Mouse (Mus musculus): ENCODE data around the gene Fxyd6. TPM values are rescaled to one million over a fixed set of nuclear protein-coding genes. Genes with fewer than 3 reads are reported as not detected.

The Fxyd6 gene
- polyA plus RNA-seq (2011; ENCODE audit: insufficient read depth, insufficient read length, low replicate concordance, missing spikeins) = 0.85 TPM in 1 of 2 replicates, not detected in the other

DNA sequence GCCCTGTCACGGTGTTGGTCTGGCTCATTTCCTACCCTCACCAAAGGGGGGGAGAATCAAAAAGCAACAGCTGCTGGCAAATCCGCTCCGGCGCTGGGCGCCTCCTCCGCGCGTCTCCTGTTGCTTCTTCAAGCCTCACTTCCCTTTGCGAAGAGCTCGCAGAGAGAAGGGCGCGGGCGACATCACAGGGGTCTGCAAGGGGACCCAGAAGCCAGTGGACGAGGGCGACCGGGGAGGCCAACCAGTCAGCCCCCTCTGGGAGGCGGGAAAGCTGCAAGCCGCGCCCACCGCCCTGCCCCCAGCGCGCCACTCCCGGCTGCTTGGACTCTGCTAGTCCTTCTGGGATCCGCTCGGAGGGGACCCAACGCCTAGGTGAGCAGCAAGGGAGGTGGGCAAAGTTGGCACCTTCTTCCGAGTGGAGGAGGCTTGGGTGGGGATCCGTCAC, at the start of gene Fxyd6:
Gene Fxyd6, plus strand, starts transcription at position 69 of the 445 bp plus-strand sequence.
- Histone ChIP-seq H3K27ac (ENCODE audit: control insufficient read depth, insufficient read depth, low read depth, low read length, poor library complexity) (no peak within 1 kb of the TSS), H3K4me1 (ENCODE audit: control insufficient read depth, insufficient read depth, low read length) (no peaks in the 10 kb centered on the region; the same call in none of the 2 replicates), H3K4me3 (replicated peaks; ENCODE audit: control insufficient read depth, low read depth, low read length) (no peak within 1 kb of the TSS)
- 2% methylated on average over 28 of the region's 28 CpGs for WGBS
- TF ChIP-seq POLR2A (IDR thresholded peaks at IDR 0.05; ENCODE audit: borderline replicate concordance, control insufficient read depth, low read depth, low read length) = no peak
- no peak for TF ChIP-seq CTCF (IDR thresholded peaks at IDR 0.05; ENCODE audit: control insufficient read depth, insufficient read depth, low read length)

DNA sequence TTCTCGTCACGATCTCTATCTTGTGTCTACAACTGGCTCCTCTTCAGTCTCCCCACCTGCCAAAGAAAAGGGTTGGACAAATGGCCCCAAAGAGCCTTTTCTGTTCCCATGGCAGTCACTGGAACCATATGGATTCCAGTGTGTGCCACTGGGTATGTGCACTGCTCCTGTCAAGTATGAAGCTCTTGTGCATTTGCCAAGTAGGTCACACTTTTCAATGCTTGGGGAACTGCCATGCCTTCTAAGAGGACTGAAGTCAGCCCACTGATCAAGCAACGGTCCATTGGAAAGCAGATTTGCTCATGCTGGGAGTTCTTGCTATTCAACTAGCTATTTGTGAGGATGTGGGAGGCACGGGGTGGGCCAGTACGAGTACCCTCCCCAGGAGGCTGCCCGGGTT, 48.5 kb upstream of the Fxyd6 start:
- H3K4me3 ChIP-seq (replicated peaks; ENCODE audit: control insufficient read depth, low read depth, low read length) = no peak overlapping the region
- no peak overlapping the region for H3K27ac ChIP-seq (ENCODE audit: control insufficient read depth, insufficient read depth, low read depth, low read length, poor library complexity)
- no peak for TF ChIP-seq CTCF (IDR thresholded peaks at IDR 0.05; ENCODE audit: control insufficient read depth, insufficient read depth, low read length)
- no peak for TF ChIP-seq POLR2A (IDR thresholded peaks at IDR 0.05; ENCODE audit: borderline replicate concordance, control insufficient read depth, low read depth, low read length)
- H3K4me1 ChIP-seq (ENCODE audit: control insufficient read depth, insufficient read depth, low read length) = no peaks in the 10 kb centered on the region
- 72% methylated on average over 6 of the region's 6 CpGs for WGBS

DNA sequence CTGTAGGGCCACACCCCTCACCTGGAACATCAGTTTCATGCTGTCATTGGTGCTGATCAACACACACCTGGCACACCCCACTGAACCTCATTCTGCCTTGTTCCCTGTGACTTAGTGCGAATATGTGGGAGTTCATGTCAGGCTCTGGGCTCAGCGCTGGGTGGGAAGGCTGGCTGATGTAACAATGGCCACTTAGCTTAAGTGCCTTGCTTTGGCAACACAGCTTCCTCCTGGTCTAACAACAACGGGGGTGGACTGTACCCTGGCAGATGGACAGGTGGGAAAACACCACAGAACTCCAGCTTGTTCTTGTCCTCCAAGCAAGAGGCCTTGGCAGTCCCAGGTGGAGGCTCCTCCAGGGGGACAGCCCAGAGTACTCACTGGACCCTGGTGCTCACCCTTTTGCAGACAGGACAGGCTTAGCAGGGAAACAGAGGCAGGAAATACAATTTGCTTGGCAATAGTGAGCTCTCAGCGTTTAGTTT, 48.0 kb upstream of the Fxyd6 start:
- Histone ChIP-seq H3K27ac (ENCODE audit: control insufficient read depth, insufficient read depth, low read depth, low read length, poor library complexity) (no peak overlapping the region), H3K4me3 (replicated peaks; ENCODE audit: control insufficient read depth, low read depth, low read length) (no peak overlapping the region), H3K4me1 (ENCODE audit: control insufficient read depth, insufficient read depth, low read length) (no peaks in the 10 kb centered on the region)
- 60% methylated on average over 4 of the region's 4 CpGs for WGBS
- TF ChIP-seq CTCF (IDR thresholded peaks at IDR 0.05; ENCODE audit: control insufficient read depth, insufficient read depth, low read length) (no peak), POLR2A (IDR thresholded peaks at IDR 0.05; ENCODE audit: borderline replicate concordance, control insufficient read depth, low read depth, low read length) (no peak)

DNA sequence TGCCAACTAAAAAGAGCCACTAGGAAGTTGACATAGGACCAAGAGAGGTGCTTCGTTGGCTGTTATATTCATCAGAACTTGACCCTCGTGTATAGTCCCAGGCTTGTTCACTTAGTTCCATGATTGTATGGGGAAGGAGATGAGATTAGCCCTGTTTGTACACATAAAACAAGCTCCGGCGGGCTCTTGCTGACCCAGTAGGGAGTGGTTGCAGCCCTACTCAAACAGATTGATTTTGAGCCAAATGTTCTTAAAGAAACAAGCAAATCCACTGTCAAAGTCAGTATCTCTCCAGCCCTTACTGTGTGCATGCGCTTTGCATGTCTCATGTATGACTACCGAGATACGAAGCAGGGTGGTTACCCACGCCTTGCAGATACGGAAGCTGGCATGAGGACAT, 43.6 kb upstream of the Fxyd6 start:
- H3K27ac ChIP-seq (ENCODE audit: control insufficient read depth, insufficient read depth, low read depth, low read length, poor library complexity) = no peak overlapping the region
- TF ChIP-seq CTCF (IDR thresholded peaks at IDR 0.05; ENCODE audit: control insufficient read depth, insufficient read depth, low read length) = no peak
- peaks cover 2% of the 10 kb centered on the region; the same call in 1 of the 2 replicates for H3K4me1 ChIP-seq (ENCODE audit: control insufficient read depth, insufficient read depth, low read length)
- no peak overlapping the region for H3K4me3 ChIP-seq (replicated peaks; ENCODE audit: control insufficient read depth, low read depth, low read length)
- 88% methylated on average over 9 of the region's 9 CpGs for WGBS

DNA sequence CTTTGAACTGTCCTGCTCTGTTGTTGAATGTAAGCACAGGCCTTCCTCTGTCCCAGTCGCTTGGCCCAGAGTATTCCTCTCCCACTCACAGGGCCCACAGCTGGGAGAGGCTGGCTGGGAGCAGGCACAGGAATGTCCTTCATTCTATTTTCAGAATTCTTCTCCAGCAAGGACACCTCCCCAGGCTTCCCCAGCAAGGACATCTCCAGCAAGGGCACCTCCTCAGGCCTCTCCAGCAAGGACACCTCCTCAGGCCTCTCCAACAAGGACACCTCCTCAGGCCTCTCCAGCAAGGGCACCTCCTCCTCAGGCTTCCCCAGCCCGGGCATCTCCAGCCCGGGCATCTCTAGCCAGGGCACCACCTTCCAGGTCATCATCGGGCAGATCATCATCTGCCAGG, 41.7 kb upstream of the Fxyd6 start:
- TF ChIP-seq CTCF (IDR thresholded peaks at IDR 0.05; ENCODE audit: control insufficient read depth, insufficient read depth, low read length) = no peak
- no peak for TF ChIP-seq POLR2A (IDR thresholded peaks at IDR 0.05; ENCODE audit: borderline replicate concordance, control insufficient read depth, low read depth, low read length)
- 78% methylated on average over 4 of the region's 4 CpGs for WGBS
- Histone ChIP-seq H3K27ac (ENCODE audit: control insufficient read depth, insufficient read depth, low read depth, low read length, poor library complexity) (no peak overlapping the region), H3K4me1 (ENCODE audit: control insufficient read depth, insufficient read depth, low read length) (peaks cover 2% of the 10 kb centered on the region; the same call in 1 of the 2 replicates), H3K4me3 (replicated peaks; ENCODE audit: control insufficient read depth, low read depth, low read length) (no peak overlapping the region)

DNA sequence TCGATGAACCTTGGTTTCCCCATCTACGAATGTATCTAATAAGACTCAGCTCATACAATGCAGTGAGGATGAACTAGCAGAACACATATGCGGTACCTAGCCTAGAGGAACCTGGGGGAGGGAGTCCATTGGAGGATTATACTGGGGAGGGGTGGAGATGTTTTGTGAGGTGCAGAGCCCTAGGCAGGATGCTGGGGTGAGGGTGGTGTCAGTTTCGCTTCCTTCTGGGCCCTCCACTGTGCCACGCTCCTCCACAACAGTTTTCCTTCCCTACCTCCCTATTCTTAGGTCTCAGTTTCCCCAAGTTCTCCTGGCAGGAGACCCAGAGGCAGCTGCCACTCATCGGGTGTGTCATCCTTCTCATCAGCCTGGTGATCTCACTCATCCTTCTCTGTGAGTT, 40.4 kb upstream of the Fxyd6 start:
- Histone ChIP-seq H3K4me3 (replicated peaks; ENCODE audit: control insufficient read depth, low read depth, low read length) (no peak overlapping the region), H3K4me1 (ENCODE audit: control insufficient read depth, insufficient read depth, low read length) (peaks cover 2% of the 10 kb centered on the region; the same call in 1 of the 2 replicates), H3K27ac (ENCODE audit: control insufficient read depth, insufficient read depth, low read depth, low read length, poor library complexity) (no peak overlapping the region)
- TF ChIP-seq POLR2A (IDR thresholded peaks at IDR 0.05; ENCODE audit: borderline replicate concordance, control insufficient read depth, low read depth, low read length) (no peak), CTCF (IDR thresholded peaks at IDR 0.05; ENCODE audit: control insufficient read depth, insufficient read depth, low read length) (no peak)
- WGBS = 71% methylated on average over 6 of the region's 6 CpGs

DNA sequence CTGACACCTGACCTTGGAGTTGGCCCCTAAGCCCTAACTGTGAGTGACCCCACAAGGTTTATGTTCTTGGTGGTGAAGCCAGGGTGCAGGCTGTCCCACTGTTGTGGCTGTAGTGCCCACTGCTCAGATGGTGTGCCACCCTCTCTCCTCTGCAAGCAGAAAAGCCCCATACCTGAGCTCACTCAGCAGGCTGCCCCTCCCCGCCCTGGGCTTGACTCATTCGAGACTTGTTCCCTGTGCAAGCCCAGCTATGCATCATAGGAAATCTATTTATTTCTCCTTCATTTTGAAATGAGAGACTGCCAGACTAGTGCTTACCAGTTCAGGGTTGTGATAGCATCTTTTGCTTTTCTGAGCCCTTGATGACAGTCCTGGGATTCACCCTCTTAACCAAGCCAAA, 32.6 kb upstream of the Fxyd6 start:
- Histone ChIP-seq H3K27ac (ENCODE audit: control insufficient read depth, insufficient read depth, low read depth, low read length, poor library complexity) (no peak overlapping the region), H3K4me1 (ENCODE audit: control insufficient read depth, insufficient read depth, low read length) (no peaks in the 10 kb centered on the region), H3K4me3 (replicated peaks; ENCODE audit: control insufficient read depth, low read depth, low read length) (no peak overlapping the region)
- TF ChIP-seq POLR2A (IDR thresholded peaks at IDR 0.05; ENCODE audit: borderline replicate concordance, control insufficient read depth, low read depth, low read length) = no peak
- TF ChIP-seq CTCF (IDR thresholded peaks at IDR 0.05; ENCODE audit: control insufficient read depth, insufficient read depth, low read length) = no peak
- WGBS = 54% methylated on average over 2 of the region's 2 CpGs

DNA sequence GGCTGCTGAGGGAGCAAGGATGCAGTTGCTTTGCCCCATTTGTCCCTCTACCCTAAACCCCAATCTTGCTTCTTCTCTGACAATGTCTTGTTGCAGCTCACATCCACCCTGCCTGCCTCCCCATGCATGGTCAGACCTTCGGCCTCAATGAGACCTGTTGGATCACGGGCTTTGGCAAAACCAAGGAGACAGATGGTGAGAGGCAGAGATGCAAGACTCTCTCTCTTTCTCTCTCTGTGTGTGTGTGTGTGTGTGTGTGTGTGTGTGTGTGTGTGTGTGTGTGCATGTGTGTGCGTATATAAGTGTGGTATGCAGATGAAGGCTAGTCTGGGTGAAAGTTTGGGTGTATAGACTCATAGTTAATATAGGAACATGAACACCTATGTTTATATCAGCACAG, 26.9 kb upstream of the Fxyd6 start:
- no peak overlapping the region for H3K27ac ChIP-seq (ENCODE audit: control insufficient read depth, insufficient read depth, low read depth, low read length, poor library complexity)
- H3K4me1 ChIP-seq (ENCODE audit: control insufficient read depth, insufficient read depth, low read length) = no peaks in the 10 kb centered on the region
- 83% methylated on average over 3 of the region's 3 CpGs for WGBS
- no peak overlapping the region for H3K4me3 ChIP-seq (replicated peaks; ENCODE audit: control insufficient read depth, low read depth, low read length)
- TF ChIP-seq CTCF (IDR thresholded peaks at IDR 0.05; ENCODE audit: control insufficient read depth, insufficient read depth, low read length) (no peak), POLR2A (IDR thresholded peaks at IDR 0.05; ENCODE audit: borderline replicate concordance, control insufficient read depth, low read depth, low read length) (no peak)

DNA sequence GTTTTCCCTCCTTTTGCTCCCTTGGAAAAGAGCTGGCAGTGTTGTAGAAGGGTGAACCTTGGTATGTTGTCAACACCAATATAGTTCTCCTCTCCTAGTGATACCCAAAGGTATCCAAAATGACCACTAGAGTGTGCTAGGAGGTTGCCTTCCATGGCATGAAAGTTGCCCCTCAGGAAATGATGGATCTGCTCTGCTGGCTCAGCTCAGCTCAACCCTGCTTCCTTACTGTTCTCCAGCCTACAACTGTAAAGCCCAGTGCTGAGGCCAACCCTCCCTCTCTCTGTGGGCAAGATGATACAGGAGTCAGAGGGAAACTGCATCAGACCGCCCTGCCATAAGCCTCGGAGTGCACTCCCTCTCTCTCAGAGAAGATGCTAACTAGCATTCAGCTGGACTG, 24.5 kb upstream of the Fxyd6 start:
- no peaks in the 10 kb centered on the region for H3K4me1 ChIP-seq (ENCODE audit: control insufficient read depth, insufficient read depth, low read length)
- H3K4me3 ChIP-seq (replicated peaks; ENCODE audit: control insufficient read depth, low read depth, low read length) = no peak overlapping the region
- H3K27ac ChIP-seq (ENCODE audit: control insufficient read depth, insufficient read depth, low read depth, low read length, poor library complexity) = no peak overlapping the region
- 62% methylated on average over 2 of the region's 2 CpGs for WGBS
- TF ChIP-seq CTCF (IDR thresholded peaks at IDR 0.05; ENCODE audit: control insufficient read depth, insufficient read depth, low read length) (no peak), POLR2A (IDR thresholded peaks at IDR 0.05; ENCODE audit: borderline replicate concordance, control insufficient read depth, low read depth, low read length) (no peak)

Data from bone marrow, adult 2 months (tissue).